Mouse (Mus musculus): ENCODE measurements around the gene Mllt6. TPM values are rescaled to one million over a fixed set of nuclear protein-coding genes. Genes with fewer than 3 reads are reported as not detected.
"Not testable (repeated sequence)": the region's sequence is repeated elsewhere in the genome, so short reads cannot be mapped to it uniquely, and the experiment has no call there.

The Mllt6 gene
- polyA plus RNA-seq, 1 experiment: 65.9 TPM

DNA sequence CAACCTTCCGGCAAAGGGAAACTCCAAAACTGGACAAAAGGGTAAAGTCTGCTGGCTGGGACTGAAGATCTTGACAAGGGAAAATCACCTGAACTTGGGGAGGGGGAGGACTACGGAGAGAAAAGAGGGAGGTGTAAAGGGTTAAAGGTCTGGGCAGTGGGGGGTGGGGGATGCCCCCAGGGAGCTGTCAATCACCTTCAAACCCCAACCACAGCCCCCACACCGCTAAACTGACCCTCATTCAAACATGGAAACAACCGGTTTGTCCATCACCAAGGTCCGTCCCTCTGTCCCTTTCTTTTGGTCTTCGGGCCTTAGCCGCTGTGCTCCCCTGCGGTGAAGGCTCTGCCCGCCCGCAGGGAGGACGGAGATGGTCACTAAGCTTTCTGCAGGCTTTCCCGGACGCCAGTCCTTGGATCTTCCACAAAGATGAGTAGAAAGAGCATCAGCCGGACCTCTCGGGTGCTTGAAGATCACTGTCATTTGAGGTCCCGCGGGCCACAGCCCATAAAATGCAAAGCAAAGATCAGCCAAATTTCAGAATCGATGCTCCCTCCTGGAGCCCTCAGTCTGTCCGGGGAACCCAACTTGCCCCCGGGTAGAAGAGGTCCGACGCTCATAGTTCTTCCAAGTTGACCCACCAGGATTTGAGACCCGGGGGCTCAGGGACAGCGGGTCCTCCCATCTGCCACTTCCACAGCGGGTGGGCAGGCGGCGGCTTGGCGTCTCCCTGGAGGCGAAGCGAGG lies 35.5 kb upstream of the Mllt6 start:
- TF ChIP-seq CTCF (IDR thresholded peaks at IDR 0.05; ENCODE audit: insufficient read depth, low read length) (no peak), POLR2A (IDR thresholded peaks at IDR 0.05; ENCODE audit: borderline replicate concordance, extremely low read depth, low read depth, low read length) (no peak)
- DNase-seq: no peak
- WGBS: 25% methylated on average over 30 of the region's 30 CpGs

DNA sequence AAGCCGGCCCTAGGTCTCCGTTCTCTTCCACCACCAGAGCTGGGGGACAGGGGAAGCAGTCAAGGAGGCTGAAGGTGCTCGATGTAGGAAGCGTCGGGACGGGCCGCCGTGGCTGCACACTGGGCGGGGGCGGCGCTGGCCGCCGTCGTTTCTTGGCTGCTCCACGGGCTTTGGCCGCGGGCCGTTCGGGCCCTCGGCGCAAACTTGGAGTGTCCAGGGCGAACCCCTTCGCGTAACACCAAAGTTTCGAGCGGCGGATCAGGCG lies 35.0 kb upstream of the Mllt6 start:
- Histone ChIP-seq H3K4me1 (ENCODE audit: control insufficient read depth, insufficient read depth, low read length) (0 out of 2 replicates have a peak, but pooled peaks cover 4% of the 10 kb centered on the region), H3K4me3 (replicated peaks; ENCODE audit: extremely low read depth, low read depth, low read length) (no peak overlapping the region)
- 4% methylated on average over 28 of the region's 28 CpGs for WGBS
- no peak for DNase-seq
- TF ChIP-seq CTCF (IDR thresholded peaks at IDR 0.05; ENCODE audit: insufficient read depth, low read length) (no peak), POLR2A (IDR thresholded peaks at IDR 0.05; ENCODE audit: borderline replicate concordance, extremely low read depth, low read depth, low read length) (no peak)

More for the DNA sequence above, 35.5 kb upstream of the Mllt6 start:
- H3K4me3 ChIP-seq (replicated peaks; ENCODE audit: extremely low read depth, low read depth, low read length): no peak overlapping the region
- 0 out of 2 replicates have a peak, but pooled peaks cover 4% of the 10 kb centered on the region for H3K4me1 ChIP-seq (ENCODE audit: control insufficient read depth, insufficient read depth, low read length)

GRCm38 (mm10) chr11:97628568-97629518 lies 34.4 kb upstream of the Mllt6 start:
- DNase-seq: peak; percentile 28
- peak overlapping the region; percentile 49 for H3K4me3 ChIP-seq (replicated peaks; ENCODE audit: extremely low read depth, low read depth, low read length)
- TF ChIP-seq CTCF (IDR thresholded peaks at IDR 0.05; ENCODE audit: insufficient read depth, low read length): no peak
- TF ChIP-seq POLR2A (IDR thresholded peaks at IDR 0.05; ENCODE audit: borderline replicate concordance, extremely low read depth, low read depth, low read length): no peak
- WGBS: 1% methylated on average over 103 of the region's 106 CpGs
- 0 out of 2 replicates have a peak, but pooled peaks cover 4% of the 10 kb centered on the region for H3K4me1 ChIP-seq (ENCODE audit: control insufficient read depth, insufficient read depth, low read length)

DNA sequence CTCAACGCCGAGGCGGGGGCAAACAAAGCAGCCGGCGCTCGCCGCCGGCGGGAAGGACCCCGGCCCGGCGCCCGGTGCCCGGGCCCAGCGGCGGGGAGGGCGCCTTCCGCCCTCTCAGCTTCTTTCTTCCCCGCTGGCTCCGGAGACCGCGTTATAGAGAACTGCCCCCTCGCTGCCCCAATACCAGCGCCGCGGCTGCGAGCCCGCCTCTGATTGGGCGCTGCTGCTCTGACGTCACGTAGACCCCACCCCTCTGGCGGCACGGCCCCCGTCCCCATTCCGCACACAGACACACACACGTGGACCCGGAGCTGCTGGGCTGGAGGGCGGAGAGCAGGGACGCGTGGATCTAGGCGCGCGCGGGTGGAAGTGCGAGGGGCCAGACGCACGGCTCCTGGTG lies 33.6 kb upstream of the Mllt6 start, which contains the start of gene Epop:
Gene Epop (minus strand): TSS at position 127 of the 400 bp plus-strand sequence.
- peak within 1 kb of the TSS; percentile 49 for H3K4me3 ChIP-seq (replicated peaks; ENCODE audit: extremely low read depth, low read depth, low read length)

GRCm38 (mm10) chr11:97631046-97631445 lies 32.2 kb upstream of the Mllt6 start:
- no peak for DNase-seq
- 34% methylated on average over 2 of the region's 2 CpGs for WGBS

More for the DNA sequence above, 33.6 kb upstream of the Mllt6 start, which contains the start of gene Epop:
- DNase-seq: peak; percentile 85
- TF ChIP-seq POLR2A (IDR thresholded peaks at IDR 0.05; ENCODE audit: borderline replicate concordance, extremely low read depth, low read depth, low read length) (no peak), CTCF (IDR thresholded peaks at IDR 0.05; ENCODE audit: insufficient read depth, low read length) (no peak)
- 0 out of 2 replicates have a peak, but pooled peaks cover 4% of the 10 kb centered on the region for H3K4me1 ChIP-seq (ENCODE audit: control insufficient read depth, insufficient read depth, low read length)
- under 1% methylated on average over 46 of the region's 47 CpGs for WGBS

DNA sequence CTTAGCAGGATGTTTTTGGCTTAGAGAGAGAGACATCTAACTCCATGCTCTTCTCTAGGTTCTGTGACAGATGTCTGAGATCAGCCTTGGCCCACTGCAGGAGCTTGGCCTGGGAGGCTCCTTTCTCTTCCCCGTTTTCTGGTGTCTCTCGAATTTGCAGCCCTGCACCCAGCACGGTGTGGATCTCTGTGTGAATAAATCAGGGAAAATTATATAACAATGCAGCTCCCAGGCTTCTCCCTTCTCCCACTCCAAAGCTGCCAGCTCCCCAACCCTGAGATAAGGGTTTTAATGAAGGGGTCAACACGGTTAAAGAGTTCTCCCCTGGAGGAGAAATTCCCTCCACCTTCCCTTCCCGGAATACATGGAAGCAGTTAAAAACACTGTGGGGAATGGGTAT lies 31.7 kb upstream of the Mllt6 start:
- Histone ChIP-seq H3K4me1 (ENCODE audit: control insufficient read depth, insufficient read depth, low read length) (0 out of 2 replicates have a peak, but pooled peaks cover 4% of the 10 kb centered on the region), H3K4me3 (replicated peaks; ENCODE audit: extremely low read depth, low read depth, low read length) (no peak overlapping the region)
- DNase-seq: no peak
- no peak for TF ChIP-seq POLR2A (IDR thresholded peaks at IDR 0.05; ENCODE audit: borderline replicate concordance, extremely low read depth, low read depth, low read length)
- TF ChIP-seq CTCF (IDR thresholded peaks at IDR 0.05; ENCODE audit: insufficient read depth, low read length): no peak
- WGBS: 17% methylated on average over 5 of the region's 5 CpGs

More at GRCm38 (mm10) chr11:97631046-97631445, 32.2 kb upstream of the Mllt6 start:
- Histone ChIP-seq H3K4me3 (replicated peaks; ENCODE audit: extremely low read depth, low read depth, low read length) (no peak overlapping the region), H3K4me1 (ENCODE audit: control insufficient read depth, insufficient read depth, low read length) (0 out of 2 replicates have a peak, but pooled peaks cover 4% of the 10 kb centered on the region)
- TF ChIP-seq CTCF (IDR thresholded peaks at IDR 0.05; ENCODE audit: insufficient read depth, low read length) (no peak), POLR2A (IDR thresholded peaks at IDR 0.05; ENCODE audit: borderline replicate concordance, extremely low read depth, low read depth, low read length) (no peak)

- TF ChIP-seq CTCF (IDR thresholded peaks at IDR 0.05; ENCODE audit: insufficient read depth, low read length) (peak; percentile 94), POLR2A (IDR thresholded peaks at IDR 0.05; ENCODE audit: borderline replicate concordance, extremely low read depth, low read depth, low read length) (no peak)
- no peak overlapping the region for H3K4me3 ChIP-seq (replicated peaks; ENCODE audit: extremely low read depth, low read depth, low read length)
- 0 out of 2 replicates have a peak, but pooled peaks cover 4% of the 10 kb centered on the region for H3K4me1 ChIP-seq (ENCODE audit: control insufficient read depth, insufficient read depth, low read length)
- peak; percentile 83 for DNase-seq
- 5% methylated on average over 12 of the region's 12 CpGs for WGBS
These were observed 31.3 kb upstream of the Mllt6 start for GRCm38 (mm10) chr11:97631938-97632337.

DNA sequence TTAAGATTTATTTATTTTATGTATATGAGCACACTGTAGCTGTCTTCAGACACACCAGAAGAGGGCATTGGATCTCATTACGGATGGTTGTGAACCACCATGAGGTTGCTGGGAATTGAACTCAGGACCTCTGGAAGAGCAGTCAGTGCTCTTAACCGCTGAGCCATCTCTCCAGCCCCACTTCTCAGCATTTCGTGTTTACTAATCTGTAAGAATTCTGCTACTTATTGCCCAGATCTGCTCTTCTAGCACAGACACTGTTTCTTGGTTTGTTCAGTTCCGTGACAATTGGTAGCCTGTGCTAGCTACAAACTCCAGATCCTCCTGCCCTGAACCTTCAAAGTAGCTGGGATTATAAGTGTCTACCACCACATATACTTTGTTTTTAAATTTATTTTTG lies 30.8 kb upstream of the Mllt6 start:
- H3K4me1 ChIP-seq (ENCODE audit: control insufficient read depth, insufficient read depth, low read length); H3K4me3 ChIP-seq (replicated peaks; ENCODE audit: extremely low read depth, low read depth, low read length); DNase-seq: not testable (repeated sequence)
- WGBS: 87% methylated on average over 4 of the region's 4 CpGs

- Histone ChIP-seq H3K4me3 (replicated peaks; ENCODE audit: extremely low read depth, low read depth, low read length) (no peak overlapping the region), H3K4me1 (ENCODE audit: control insufficient read depth, insufficient read depth, low read length) (no peaks in the 10 kb centered on the region)
- TF ChIP-seq POLR2A (IDR thresholded peaks at IDR 0.05; ENCODE audit: borderline replicate concordance, extremely low read depth, low read depth, low read length) (no peak), CTCF (IDR thresholded peaks at IDR 0.05; ENCODE audit: insufficient read depth, low read length) (no peak)
- WGBS: 60% methylated on average over 11 of the region's 11 CpGs
- DNase-seq: no peak
These were observed 27.7 kb upstream of the Mllt6 start for GRCm38 (mm10) chr11:97635468-97636019.
